ENCODE assay signal across 8 mouse cellular contexts in the genomic region with DNA sequence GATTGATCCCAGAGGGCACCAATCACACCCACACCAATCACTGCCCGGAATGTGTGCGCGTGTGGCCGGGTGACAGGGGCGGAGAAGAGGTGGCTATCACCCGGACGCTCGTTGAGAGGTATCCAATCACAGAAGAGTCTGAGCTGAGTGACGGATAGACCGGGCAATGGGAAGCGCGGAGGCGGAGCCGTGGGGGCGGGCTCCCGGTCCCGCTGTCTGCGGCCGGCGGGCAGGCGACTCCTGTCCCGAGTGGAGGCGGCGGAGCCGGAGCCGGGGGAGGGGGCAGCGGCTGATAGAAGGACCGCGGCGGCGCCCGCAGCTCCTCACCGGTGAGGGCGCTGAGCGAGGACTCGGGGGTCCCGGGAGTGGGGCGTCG. TPM values are rescaled to one million over a fixed set of nuclear protein-coding genes. Genes with fewer than 3 reads are reported as not detected.
DNase-seq lines count a peak whose midpoint lies in the region; ATAC-seq lines count a peak whose summit lies in the region.

A gene (plus strand): TSS at position 139 of the 376 bp plus-strand sequence.

- under 1% methylated on average over 34 of the region's 39 CpGs for WGBS in heart, embryonic 13.5 days
- under 1% methylated on average over 38 of the region's 39 CpGs for WGBS in liver, embryonic 12.5 days (ENCODE audit: insufficient replicate concordance)
- under 1% methylated on average over 39 of the region's 39 CpGs for WGBS in stomach, embryonic 15.5 days

- peak; percentile 96 for DNase-seq in CD4-positive, CD25-positive, alpha-beta regulatory T cell, adult 2 months (ENCODE audit: low read depth, low spot score)
- DNase-seq in fat pad, adult 2 months (ENCODE audit: extremely low read depth, low read depth, low spot score) = peak; percentile 76
- DNase-seq in kidney, postnatal 10 days = peak; percentile 96
- DNase-seq in natural killer cell, adult 2 months (ENCODE audit: low spot score in 2 of 2) = peak; percentile 97

- peak within 1 kb of the TSS; percentile 97 for H3K9ac ChIP-seq in heart, embryonic 13.5 days
- H3K9ac ChIP-seq in liver, embryonic 12.5 days = peak within 1 kb of the TSS; percentile 65
- peak within 1 kb of the TSS; percentile 79 for H3K9ac ChIP-seq in stomach, embryonic 15.5 days

- ATAC-seq in heart, embryonic 13.5 days (ENCODE audit: extremely low read depth, insufficient number of reproducible peaks, low FRiP score, low TSS enrichment) = peak; percentile 85
- peak; percentile 89 for ATAC-seq in liver, embryonic 12.5 days
- ATAC-seq in stomach, embryonic 15.5 days (ENCODE audit: insufficient read depth, low FRiP score, low read depth) = peak; percentile 96

- peak within 1 kb of the TSS; percentile 87 for H3K27ac ChIP-seq in brown adipose tissue, adult 24 weeks (replicated peaks; ENCODE audit: low read depth, low read length)
- H3K27ac ChIP-seq in heart, embryonic 13.5 days (replicated peaks) = peak within 1 kb of the TSS; percentile 98
- peak within 1 kb of the TSS; percentile 58 for H3K27ac ChIP-seq in liver, embryonic 12.5 days
- peak within 1 kb of the TSS; percentile 90 for H3K27ac ChIP-seq in stomach, embryonic 15.5 days

- H3K4me1 ChIP-seq in brown adipose tissue, adult 24 weeks (ENCODE audit: control insufficient read depth, insufficient read depth, insufficient read length, low read length) = no peaks in the 10 kb centered on the region; the same call in 1 of the 2 replicates
- peaks cover 52% of the 10 kb centered on the region for H3K4me1 ChIP-seq in heart, embryonic 13.5 days
- peaks cover 15% of the 10 kb centered on the region for H3K4me1 ChIP-seq in liver, embryonic 12.5 days
- H3K4me1 ChIP-seq in stomach, embryonic 15.5 days = peaks cover 13% of the 10 kb centered on the region; the same call in 1 of the 2 replicates

- peaks cover 3% of the 10 kb centered on the region; the same call in 1 of the 2 replicates for H3K36me3 ChIP-seq in heart, embryonic 13.5 days
- no peaks in the 10 kb centered on the region for H3K36me3 ChIP-seq in liver, embryonic 12.5 days
- no peaks in the 10 kb centered on the region for H3K36me3 ChIP-seq in stomach, embryonic 15.5 days

- no peaks in the 10 kb centered on the region for H3K9me3 ChIP-seq in heart, embryonic 13.5 days
- no peaks in the 10 kb centered on the region for H3K9me3 ChIP-seq in liver, embryonic 12.5 days (replicated peaks)
- H3K9me3 ChIP-seq in stomach, embryonic 15.5 days = no peaks in the 10 kb centered on the region

- H3K27me3 ChIP-seq in heart, embryonic 13.5 days (replicated peaks) = peaks cover 22% of the 10 kb centered on the region
- peaks cover 77% of the 10 kb centered on the region for H3K27me3 ChIP-seq in liver, embryonic 12.5 days (replicated peaks)
- peaks cover 6% of the 10 kb centered on the region; the same call in 1 of the 2 replicates for H3K27me3 ChIP-seq in stomach, embryonic 15.5 days (replicated peaks)

- H3K4me2 ChIP-seq in heart, embryonic 13.5 days = peak within 1 kb of the TSS; percentile 96
- H3K4me2 ChIP-seq in liver, embryonic 12.5 days = peak within 1 kb of the TSS; percentile 91
- peak within 1 kb of the TSS; percentile 76 for H3K4me2 ChIP-seq in stomach, embryonic 15.5 days

- peak within 1 kb of the TSS; percentile 78 for H3K4me3 ChIP-seq in brown adipose tissue, adult 24 weeks (ENCODE audit: insufficient read depth, low read depth, low read length)
- peak within 1 kb of the TSS; percentile 74 for H3K4me3 ChIP-seq in heart, embryonic 13.5 days
- H3K4me3 ChIP-seq in liver, embryonic 12.5 days = peak within 1 kb of the TSS; percentile 64
- H3K4me3 ChIP-seq in stomach, embryonic 15.5 days (replicated peaks) = peak within 1 kb of the TSS; percentile 81

RNA-seq across cellular contexts. Expression of the gene that starts here (rescaled TPM):
- 5.4 and 5.8 TPM in 2 replicates for polyA plus RNA-seq in brown adipose tissue, adult 24 weeks (2012; ENCODE audit: insufficient read depth, insufficient read length, missing spikeins)
- polyA plus RNA-seq in heart, embryonic 13.5 days (2015; fragmentation: Nextera tagmentation; extraction: Ambion mirVana) = 12.2 and 14.3 TPM in 2 replicates
- 0.94 and 1.2 TPM in 2 replicates for polyA plus RNA-seq in liver, embryonic 12.5 days (2016; fragmentation: Nextera tagmentation; extraction: Ambion mirVana)
- polyA plus RNA-seq in stomach, embryonic 15.5 days (2015; fragmentation: Nextera tagmentation; extraction: Ambion mirVana) = 7.6 and 9.2 TPM in 2 replicates

Comparison
In these comparisons a context has a peak if more than half of its experiments do, and no peak if none do; other contexts are left out.
1. Peak in every context shown above with its lines: DNase-seq, ATAC-seq, H3K4me3 ChIP-seq and H3K27ac ChIP-seq.